Mouse (Mus musculus) spleen, postnatal 4 days (tissue): ENCODE results near the gene Nfkb1.

Experiments
- DNase-seq, 2 experiments: peaks; one replicate each; pipeline ENCODE4 v3.0.0; 2022; ENCODE audit warnings: low spot score in 2 of 2

Gene Nfkb1

DNA sequence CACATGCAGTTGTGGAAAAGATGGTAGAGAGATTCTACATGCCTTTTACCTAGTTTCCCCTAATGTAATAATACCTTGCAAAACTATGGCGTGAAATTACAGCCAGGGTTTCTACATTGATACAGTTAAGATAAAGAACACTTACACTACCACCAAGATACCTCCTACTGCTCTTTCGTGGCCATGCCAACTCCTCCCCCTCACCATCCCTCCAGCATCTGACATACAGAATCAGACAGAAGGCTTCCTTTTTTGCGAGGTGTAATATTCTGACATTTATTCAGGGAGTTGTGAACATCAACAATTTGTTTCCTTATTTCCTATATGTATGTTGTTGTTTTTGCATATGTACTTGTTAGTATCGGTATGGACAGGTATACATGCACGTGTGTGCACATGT is 11.3 kb upstream of the Nfkb1 start:
- no peak for DNase-seq

DNA sequence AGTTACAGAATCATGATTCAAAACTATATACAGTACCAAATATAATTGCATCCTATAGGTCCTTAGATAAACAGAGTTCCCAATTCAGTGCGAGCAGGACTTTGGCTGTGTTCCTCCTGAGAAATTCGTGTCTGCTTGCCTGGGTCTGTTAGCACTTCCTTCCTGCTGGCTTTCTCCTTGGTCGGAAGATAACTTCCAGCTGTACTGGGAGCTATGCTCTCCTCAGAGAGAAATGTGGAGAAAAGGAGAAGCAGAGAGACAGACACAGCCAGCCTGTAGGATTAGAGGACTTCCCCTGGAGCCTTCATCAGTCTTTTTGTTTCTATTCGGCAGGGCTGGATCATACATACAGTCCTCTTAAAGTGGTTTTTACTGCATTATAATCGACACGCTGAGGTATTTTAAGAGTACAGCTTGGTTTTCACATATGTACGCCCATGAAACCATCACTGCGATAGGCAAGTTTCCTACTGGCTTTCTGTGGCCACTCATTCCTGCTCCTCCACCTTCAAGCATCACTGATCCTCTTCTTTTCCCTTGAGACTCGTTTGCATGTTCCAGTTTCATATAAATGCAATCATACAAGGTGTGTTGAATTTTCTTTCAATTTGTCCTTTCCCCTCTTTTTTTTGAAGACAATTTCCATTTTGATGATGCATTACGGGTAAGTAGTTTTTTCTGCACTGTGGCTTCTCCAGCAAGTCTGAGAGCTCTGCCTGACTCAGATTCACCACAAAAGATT is 8.3 kb upstream of the Nfkb1 start:
- no peak for DNase-seq

DNA sequence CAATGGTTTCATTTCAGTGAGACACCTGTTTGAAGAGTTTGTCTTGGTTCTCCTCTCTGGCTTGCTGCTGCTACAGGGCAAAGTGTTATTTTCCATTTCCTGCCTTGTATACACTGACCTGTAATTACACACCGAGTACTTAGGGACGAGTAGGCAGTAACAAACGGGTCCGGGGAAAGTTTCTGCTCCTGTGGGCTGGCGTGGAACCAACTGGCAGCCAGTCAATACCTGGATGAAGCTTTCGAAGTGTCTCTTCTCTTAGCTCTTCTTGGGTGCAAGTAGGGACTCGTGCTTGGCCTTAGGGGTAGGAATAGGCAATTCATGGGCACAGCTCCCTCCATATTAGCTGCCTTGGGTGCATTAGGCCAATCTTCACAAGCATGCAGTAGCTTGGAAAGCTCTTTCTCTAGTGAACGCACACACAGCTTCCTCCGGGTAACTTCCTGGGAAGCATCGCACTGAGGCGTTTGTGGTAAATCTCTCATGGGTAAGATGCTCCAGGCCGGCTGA is 7.2 kb upstream of the Nfkb1 start:
- no peak for DNase-seq

DNA sequence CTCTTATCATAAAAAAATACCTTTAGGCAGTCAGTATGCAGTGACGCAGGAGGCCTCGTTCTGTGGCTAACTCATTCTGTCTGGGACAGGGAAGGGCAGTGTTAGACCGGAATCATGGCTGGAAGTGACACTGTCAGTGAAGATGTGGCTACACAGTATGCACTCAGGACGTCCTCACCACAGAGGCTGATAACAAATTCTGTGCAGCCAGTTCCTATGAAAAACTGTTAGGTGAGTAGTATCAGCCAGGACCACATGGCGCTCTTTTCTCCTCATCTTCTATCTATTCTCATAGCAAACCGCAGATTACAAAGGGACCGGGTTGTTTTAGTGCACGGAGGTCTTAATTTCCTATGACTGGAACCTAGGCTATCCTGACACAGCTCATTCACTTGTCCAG is 4.9 kb upstream of the Nfkb1 start:
- no peak for DNase-seq

DNA sequence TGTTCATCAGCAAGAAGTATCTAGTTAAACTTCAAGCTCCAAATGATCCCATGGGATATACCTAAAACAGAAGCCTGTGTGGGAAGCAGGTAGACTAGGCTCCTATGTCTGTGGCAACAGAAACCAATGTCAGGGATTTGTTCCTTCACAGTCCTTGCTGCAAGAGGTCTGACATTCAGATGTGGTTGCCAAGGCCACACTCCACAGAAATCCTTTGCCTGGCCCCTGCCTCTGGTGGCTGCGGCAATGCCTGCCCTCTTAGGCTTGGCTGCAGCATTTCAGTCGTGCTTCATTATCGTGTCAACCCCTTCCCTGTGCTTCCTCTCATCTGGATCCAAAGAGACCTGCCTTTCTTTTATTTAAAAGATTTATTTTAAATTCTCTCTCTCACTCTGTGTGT is 1.7 kb upstream of the Nfkb1 start:
- no peak for DNase-seq

DNA sequence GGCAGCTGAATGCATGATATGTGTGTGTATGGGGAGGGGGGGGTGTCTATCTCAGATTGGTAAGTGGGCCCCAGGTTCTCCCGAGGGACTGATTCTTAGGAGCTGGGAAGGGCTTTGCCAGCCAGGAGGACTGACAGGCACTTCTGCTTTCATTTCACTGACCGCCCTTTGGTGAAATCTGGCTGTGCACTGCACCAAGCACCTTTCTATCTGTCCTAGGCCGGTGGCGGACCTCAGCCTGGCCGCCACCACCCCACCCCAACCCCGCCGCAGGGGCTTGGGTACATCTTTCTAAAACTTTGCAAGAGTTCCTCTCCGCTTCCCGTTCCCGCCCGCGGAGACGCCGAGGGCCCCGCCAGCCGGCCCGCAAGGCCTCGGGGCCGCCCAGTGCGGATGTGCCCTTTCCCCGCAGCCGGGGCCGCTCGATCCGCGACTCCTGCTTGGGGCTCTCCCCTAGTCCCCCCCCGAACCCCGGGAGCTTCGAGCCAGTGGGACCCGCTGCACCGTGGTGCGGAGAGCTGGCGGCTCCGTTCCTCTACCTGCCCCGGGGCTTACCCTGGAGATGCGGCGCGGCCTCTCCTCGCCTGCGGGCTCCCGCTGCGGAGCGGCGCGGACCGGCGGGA is 668 bp downstream of the Nfkb1 start:
- DNase-seq, result peak; percentile 42 to 76

DNA sequence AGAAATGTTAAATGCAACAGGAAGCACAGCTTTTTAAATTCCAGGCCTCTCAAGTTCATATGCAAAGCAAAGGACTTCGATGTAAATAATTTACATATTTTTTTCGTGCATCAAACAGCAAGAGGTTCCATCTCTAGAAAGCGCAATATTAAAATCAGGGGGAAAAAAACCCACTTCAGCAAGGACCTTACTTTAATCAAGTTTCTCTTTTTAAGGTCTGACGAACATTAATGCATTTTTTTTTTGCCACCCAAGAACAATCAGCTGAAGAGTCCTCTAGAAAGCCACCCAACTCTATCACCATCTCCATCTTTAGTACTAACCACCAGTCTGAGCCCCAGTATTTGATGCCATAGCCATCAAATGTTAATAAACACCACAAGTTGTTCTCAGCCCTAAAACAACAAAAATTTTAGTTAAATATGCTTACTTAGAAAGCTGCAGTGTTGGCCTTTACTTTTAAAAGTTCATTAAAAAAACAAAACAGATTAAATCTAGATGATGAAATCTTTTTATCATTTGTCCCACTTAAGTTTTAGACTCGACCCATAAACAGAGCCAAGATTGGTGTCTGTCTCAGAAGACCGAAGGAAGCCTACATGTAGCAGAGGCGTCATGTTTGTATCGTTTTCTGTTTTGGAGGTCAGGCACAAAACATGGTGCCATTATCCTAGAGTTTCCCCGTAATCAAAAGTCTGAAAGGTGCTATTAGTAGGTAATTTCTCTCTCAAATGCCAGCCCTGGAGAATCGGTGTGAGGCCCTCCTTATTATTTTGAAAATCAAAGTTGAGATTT is 1.4 kb downstream of the Nfkb1 start:
- DNase-seq, result no peak

DNA sequence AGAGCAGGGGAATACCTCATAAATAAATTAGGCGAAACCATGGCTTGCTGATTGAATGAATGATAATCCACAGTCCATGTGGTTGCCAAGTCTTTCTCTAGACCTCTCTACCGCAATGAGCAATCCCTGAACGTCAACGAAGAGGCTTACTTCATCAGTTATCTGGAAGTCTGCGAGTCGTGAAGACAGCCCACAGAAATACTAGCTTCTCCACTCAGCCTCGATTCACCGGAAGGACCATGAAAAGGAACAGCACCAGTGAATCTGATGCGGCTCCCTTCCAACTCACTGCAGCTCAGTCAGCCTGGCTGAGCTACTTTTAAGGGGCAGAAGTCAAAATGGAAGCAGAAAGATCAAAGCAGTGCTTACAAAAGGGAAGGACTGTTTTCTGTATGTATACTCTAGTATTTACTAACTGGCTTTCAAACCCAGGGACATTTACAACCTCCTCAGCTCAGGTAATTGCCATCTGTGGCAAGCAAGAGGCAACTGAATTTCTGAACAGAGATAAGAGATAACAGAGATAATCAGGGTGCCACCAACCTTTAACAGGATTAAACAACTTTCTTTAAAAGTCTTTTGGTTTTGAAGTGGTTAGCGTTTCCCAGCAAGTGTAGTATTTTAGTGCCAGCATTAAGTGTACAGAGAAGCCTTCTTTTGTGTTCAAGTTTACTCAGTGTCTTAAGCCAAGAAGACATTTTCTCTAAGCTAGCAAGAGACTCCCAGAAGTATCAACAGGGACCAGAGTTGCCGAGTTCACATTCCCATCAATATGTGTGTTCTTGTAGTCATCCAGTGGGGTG is 2.2 kb downstream of the Nfkb1 start:
- no peak for DNase-seq

DNA sequence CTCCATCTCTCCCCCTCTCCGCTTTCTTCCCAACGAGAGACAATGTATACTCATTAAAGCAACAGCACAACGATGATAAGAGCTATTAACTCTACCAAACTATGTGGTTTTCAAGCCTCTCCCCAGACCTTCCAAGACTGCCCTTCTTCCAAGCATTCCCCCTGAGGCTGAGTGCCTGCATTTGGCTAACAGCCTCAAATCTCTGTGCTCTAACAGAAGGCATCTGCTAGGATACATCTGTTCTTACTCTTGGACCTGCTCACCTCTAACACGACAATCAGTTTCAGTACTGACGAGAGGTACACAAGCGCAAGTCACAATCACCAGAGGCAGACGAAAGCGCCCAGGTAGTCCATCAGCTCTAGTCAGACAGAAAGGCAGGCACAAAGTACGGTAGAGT is 3.4 kb downstream of the Nfkb1 start:
- no peak for DNase-seq

DNA sequence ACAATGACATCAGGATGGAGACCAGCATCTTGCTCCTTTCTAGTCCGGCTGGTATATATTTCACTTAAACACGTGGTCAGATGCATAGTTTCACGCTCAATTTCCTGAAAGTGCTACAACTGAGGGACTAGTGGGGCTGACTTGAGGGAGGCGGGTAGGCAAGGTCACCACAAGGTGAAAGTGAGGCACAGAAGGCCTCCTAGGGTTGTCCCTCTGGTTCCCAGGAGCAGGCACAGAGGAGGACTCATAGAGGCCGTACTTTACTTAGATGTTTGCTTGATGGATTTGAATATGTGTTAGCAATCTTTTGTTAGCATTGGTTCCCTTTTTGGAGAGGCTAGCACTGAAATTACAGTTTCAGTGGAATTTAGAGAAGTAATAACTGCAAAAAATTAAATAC is 4.9 kb downstream of the Nfkb1 start:
- no peak for DNase-seq

DNA sequence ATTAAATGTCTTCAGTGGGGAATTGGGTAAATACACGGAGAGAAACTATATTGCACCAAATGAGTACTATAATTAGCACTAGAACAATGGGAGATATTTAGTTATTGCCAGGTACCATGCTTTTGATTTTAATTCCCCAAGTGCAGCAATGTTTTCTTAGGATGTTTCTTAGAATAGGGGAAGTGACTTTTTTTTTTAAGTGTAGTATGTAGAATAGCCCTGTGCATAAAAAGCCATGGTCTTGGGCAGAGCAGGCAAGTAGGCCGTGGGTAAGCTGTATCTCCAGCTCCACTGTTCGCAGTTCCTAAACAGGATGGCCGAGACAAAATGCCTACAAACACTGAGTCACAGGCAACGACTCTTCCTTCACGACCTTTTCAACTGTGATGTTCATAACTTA is 8.1 kb downstream of the Nfkb1 start:
- DNase-seq, result no peak

DNA sequence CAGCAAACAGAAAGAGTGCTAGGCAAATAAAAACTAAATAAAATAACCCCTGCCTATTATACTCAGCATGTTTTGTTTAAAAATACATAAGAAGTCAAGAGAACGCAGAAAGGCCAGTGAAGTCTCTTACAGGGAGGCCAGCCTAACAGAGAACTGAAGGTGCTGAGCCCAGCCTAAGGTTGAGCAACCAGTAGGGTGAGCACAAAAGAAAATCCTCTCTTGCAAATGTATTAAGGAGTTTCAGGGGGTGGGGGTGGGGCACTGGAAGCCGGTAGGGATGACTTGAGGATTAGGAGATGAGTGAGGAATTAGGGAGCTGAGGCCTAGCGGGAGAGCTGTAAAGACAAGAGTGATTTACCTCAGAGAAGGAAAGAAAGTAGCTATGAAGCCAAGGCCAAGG is 9.1 kb downstream of the Nfkb1 start:
- no peak for DNase-seq

DNA sequence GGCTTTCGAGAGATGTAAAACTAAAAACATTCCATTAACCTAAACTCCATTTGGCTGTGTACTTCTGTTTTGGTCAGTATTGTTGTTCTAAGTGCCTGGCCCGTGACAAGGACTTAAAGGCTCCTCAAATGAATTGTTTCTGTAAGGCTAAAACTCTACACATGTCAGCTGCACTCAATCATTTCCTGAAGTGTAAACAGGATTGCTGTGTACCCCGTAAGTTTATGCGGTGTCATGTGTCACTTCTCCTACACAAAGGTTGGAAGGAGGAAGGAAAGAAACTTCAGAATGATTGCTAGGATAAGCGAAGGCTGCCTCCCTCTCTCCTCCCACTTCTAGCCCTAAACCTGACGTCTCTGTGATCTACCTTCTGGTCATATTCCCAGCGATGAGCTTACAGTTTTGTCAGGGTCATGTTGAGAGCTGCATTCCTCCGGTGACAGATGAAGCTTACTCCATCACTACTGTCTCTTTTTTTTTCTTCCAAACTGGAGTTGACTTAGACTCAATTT is 10.0 kb downstream of the Nfkb1 start:
- DNase-seq, result no peak

DNA sequence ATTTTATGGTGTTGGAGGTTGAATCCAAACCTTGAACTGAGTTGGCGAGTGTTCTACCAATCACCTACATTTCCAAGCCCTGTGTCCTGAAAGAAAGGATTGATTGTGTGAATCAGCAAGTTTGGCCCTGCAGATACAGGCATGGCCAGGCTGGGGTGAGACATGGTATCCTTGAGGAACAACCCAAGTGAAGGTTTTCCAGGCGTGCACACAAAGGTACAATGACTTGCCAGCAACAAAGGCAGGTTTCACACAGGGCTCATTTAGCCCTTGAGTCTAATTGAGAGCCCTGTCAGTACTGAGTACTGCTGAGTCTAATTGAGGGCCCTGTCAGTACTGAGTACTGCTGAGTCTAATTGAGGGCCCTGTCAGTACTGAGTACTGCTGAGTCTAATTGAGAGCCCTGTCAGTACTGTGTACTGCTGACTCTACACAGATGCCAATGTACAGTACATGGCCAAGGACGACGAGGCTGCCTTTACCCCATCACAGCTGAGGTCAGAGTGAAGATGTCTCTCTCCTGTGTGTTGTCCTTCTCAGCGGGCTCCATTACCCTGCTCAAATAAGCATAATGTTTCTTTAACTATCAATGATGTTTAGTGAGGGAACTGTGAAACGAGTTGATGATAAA is 11.0 kb downstream of the Nfkb1 start:
- DNase-seq, result no peak

DNA sequence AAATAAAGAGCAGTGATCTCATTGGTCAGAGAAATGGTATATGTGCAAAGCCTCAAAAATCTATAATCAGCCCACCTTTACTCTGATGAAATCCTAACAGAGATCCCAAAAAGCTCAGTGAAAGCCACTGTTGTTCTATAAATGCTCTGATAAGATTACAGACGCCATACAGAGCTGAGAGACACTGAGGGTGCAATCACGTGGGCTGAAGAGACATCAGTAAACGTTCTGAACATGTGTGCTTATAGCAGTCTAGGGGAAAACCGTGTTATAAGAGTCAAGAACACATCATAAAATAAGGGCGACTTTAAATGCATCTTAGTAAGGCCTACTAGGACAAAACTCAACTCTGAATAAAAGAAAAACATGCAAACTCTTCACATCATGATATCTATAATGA is 14.3 kb downstream of the Nfkb1 start:
- no peak for DNase-seq

DNA sequence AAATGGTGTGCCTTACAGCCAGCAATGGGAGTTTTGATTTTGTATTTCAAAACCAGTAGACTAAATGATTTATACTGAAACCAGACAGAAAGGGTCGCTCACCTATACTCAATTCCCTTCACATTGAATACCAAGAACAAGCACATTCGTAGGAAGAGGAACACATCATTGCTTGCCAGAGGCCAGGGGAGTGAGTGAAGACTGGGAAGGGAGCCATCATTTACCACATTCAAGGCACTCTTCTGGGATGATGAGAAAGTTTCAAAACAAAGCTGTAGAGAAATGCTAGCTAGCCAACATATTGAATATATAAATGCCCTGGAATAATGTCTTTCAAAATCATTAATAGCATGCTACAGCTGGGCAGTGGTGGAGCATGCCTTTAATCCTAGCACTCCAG is 15.0 kb downstream of the Nfkb1 start:
- no peak for DNase-seq

DNA sequence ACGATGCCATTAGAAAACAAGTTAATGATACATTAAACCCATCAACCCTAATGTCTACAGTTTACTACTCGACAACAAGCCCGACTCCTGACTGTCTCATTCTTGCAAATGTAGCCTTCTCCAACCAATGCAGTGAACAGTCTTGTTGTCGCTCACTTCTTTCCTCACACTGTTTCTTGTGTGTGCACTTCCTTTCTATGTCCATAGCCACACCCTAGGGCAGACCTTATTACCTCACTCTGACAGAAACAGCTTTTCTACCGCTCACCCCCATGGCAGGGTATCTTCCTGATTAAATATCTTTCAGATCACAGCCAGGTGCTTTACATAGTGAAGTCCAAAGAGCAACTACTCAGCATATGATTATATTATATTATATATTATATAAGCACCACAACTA is 15.9 kb downstream of the Nfkb1 start:
- no peak for DNase-seq

DNA sequence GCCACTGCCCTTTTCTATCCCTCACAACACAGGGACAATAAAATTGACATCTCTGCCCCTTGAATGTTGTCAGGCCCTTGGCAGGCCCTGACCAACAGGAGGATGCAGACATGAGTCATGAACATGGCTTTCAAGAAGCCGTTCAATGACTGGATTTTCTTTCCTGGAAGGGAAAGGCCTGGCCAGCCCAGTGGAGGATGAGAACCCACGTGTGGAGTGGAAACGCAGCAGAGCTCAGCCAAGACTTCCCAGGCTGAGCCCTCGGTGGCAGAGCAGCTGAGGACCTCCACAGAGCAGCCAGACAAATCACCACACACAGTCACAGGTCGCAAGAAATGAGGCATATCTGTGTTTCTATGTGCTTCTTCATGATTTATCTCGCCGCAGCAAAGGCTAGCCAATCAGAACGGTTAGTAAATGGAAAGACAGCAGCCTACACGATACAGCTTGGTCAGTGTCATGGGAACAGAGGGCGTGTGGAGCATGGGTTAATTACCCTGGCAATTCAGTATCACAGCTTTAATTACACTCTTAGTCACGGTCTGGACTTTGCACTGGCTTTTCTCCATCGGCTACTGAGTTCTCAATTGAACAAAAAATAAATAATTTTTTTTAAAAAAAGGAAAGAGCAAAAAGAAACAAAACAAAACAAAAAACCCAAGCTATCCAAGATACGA is 16.5 kb downstream of the Nfkb1 start:
- no peak for DNase-seq

DNA sequence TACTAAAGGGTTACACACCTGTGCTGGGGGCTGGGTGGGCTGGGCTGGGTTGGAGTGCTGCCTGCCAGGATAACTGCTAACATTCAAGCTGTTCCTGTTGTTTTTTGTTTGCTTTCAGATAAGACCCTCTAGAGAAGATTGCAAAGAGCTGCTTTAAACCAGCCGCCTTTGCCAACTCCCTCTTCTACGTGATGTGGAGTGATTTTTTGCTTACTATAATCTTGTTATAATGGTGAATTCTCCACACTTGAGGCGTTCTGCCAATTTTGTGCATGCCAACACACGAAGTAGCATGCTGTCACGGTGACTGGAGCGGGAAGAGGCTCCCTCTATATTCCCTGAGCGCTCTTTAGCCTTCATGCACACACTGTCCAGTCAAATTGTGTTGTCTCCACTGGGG is 17.7 kb downstream of the Nfkb1 start:
- no peak for DNase-seq

DNA sequence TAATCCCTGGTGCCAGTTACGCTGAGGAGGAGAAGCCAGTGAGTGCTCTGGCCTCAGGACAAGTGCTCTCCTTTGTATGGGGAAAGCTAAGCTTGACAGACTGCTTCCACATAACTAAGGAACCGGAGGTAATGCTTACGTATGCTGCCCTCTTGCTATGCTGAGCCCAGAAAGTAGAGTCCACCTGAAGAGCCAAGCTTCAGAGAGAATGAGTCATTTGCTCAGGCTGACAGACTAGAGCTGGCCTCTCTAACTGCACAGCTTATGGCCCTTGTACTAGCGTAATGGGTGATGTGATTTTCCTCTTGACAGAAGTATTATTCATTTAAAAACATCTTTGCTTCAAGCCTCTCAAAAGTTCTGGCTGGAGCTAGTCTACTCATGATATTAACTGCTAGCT is 18.3 kb downstream of the Nfkb1 start:
- no peak for DNase-seq

DNA sequence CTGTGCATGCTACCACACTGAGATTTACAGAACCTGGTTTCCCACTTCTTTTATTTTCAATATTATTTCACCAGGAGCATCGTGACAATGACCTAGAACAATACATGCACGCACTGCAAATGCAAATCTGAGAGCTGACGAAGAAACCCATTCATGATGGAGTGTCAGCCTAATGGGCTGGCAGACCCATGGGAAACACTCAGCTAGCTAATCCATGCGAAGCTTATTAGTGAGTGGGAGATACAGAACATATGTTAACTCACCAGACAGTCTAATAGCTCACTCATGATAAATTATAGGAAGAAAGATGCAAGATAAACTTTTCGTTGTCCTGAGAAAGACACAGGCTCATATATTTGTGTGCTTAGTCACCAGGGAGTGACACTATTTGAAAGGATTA is 19.2 kb downstream of the Nfkb1 start:
- no peak for DNase-seq
